Mouse (Mus musculus) thymus, adult 2 months (tissue): ENCODE results near the gene Mrps16.

Experiments used
- CTCF ChIP-seq: fragments of 200-500 bp; IDR thresholded peaks from 2 replicates; pipeline ENCODE4 v1.5.1; 2012; ENCODE audit warnings: mild to moderate bottlenecking, control low read depth, low read length, moderate library complexity, borderline replicate concordance; ENCODE audit not compliant: control insufficient read depth, poor library complexity, insufficient read depth; ENCODE audit errors: extremely low read depth
- POLR2A ChIP-seq: fragments of 200-500 bp; IDR thresholded peaks from 2 replicates; pipeline ENCODE4 v1.6.1; 2012; ENCODE audit warnings: mild to moderate bottlenecking, low read length, control low read depth, moderate library complexity; ENCODE audit not compliant: control insufficient read depth, poor library complexity, insufficient read depth; ENCODE audit errors: extremely low read depth

DNA sequence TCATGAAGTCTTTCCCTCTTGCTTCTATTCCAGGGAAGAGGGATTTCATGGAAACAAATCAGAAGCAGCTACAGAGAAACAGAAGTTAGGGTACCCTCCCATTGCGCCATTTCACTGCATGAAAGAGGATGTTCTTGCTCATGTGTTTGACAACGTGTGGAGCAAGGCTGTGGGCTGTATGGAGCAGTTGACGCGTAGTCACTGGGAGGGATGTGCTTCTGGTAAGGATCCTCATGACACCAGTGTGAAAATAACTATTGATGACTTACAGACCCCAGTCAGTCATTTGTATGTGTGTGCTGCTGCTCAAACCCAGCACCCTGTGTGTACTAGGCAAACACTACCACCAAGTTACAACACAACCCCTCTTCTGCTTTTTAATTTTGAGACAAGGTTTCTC, 30.2 kb downstream of the Mrps16 start:
- TF ChIP-seq CTCF (no peak), POLR2A (no peak)
